8 mouse cellular contexts compared by ENCODE assay signal in genomic region chr7:132317036-132317541, GRCm38 (mm10). TPM values are rescaled to one million over a fixed set of nuclear protein-coding genes. Genes with fewer than 3 reads are reported as not detected.
DNase-seq lines count a peak whose midpoint lies in the region; ATAC-seq lines count a peak whose summit lies in the region.

TSS of gene Chst15 (minus strand) at chr7:132317228.

- peak within 1 kb of the TSS; percentile 98 for H3K4me2 ChIP-seq in limb, embryonic 13.5 days (replicated peaks)
- peak within 1 kb of the TSS; percentile 96 for H3K4me2 ChIP-seq in midbrain, embryonic 13.5 days (replicated peaks)

- WGBS in limb, embryonic 13.5 days: under 1% methylated on average over 34 of the region's 34 CpGs
- WGBS in midbrain, embryonic 13.5 days: under 1% methylated on average over 34 of the region's 34 CpGs

- peak within 1 kb of the TSS; percentile 83 for H3K27ac ChIP-seq in limb, embryonic 13.5 days
- peak within 1 kb of the TSS; percentile 87 for H3K27ac ChIP-seq in midbrain, embryonic 13.5 days

- peak; percentile 67 to 72 for DNase-seq in heart, adult 18-20 months
- peak; percentile 69 to 72 for DNase-seq in kidney, adult 8-10 months
- DNase-seq in spleen, postnatal 10 days (ENCODE audit: low spot score in 2 of 2): peak; percentile 43 to 83

- H3K4me3 ChIP-seq in erythroblast, embryonic 14.5 days (replicated peaks): peak within 1 kb of the TSS; percentile 61
- peak within 1 kb of the TSS; percentile 82 for H3K4me3 ChIP-seq in limb, embryonic 13.5 days
- peak within 1 kb of the TSS; percentile 70 for H3K4me3 ChIP-seq in midbrain, embryonic 13.5 days (replicated peaks)

- peak within 1 kb of the TSS; percentile 82 for H3K9ac ChIP-seq in limb, embryonic 13.5 days
- H3K9ac ChIP-seq in midbrain, embryonic 13.5 days (replicated peaks): peak within 1 kb of the TSS; percentile 93

- no peaks in the 10 kb centered on the region for H3K9me3 ChIP-seq in erythroblast, embryonic 14.5 days (ENCODE audit: control insufficient read depth, low read length)
- H3K9me3 ChIP-seq in limb, embryonic 13.5 days: no peaks in the 10 kb centered on the region
- no peaks in the 10 kb centered on the region for H3K9me3 ChIP-seq in midbrain, embryonic 13.5 days

- no peaks in the 10 kb centered on the region for H3K36me3 ChIP-seq in erythroblast, embryonic 14.5 days (ENCODE audit: control insufficient read depth)
- no peaks in the 10 kb centered on the region for H3K36me3 ChIP-seq in limb, embryonic 13.5 days
- no peaks in the 10 kb centered on the region for H3K36me3 ChIP-seq in midbrain, embryonic 13.5 days

- ATAC-seq in erythroblast, adult 5-6 weeks (replicated peaks; ENCODE audit: low FRiP score, poor library complexity, severe bottlenecking): no peak
- peak; percentile 71 for ATAC-seq in common myeloid progenitor, adult 5-6 weeks (replicated peaks; ENCODE audit: low read depth, poor library complexity, severe bottlenecking)
- peak; percentile 21; the same call in 1 of the 2 replicates for ATAC-seq in limb, embryonic 13.5 days (ENCODE audit: low FRiP score, low read depth)
- ATAC-seq in midbrain, embryonic 13.5 days: peak; percentile 51; the same call in 1 of the 2 replicates

- H3K27me3 ChIP-seq in erythroblast, embryonic 14.5 days (ENCODE audit: control insufficient read depth): peaks cover 40% of the 10 kb centered on the region
- 0 out of 2 replicates have a peak, but pooled peaks cover 4% of the 10 kb centered on the region for H3K27me3 ChIP-seq in limb, embryonic 13.5 days
- H3K27me3 ChIP-seq in midbrain, embryonic 13.5 days: no peaks in the 10 kb centered on the region

- peaks cover 17% of the 10 kb centered on the region for H3K4me1 ChIP-seq in erythroblast, embryonic 14.5 days (ENCODE audit: control insufficient read depth)
- H3K4me1 ChIP-seq in limb, embryonic 13.5 days: peaks cover 37% of the 10 kb centered on the region
- H3K4me1 ChIP-seq in midbrain, embryonic 13.5 days (replicated peaks): peaks cover 50% of the 10 kb centered on the region

RNA-seq across cellular contexts. Expression of gene Chst15, which starts in this region (rescaled TPM):
- 0.05 and 0.07 TPM in 2 replicates for polyA plus RNA-seq in erythroblast, embryonic 14.5 days (2012)
- total RNA-seq in erythroblast, adult 5-6 weeks (2015; ENCODE audit: low replicate concordance): 3.6 and 4.8 TPM in 2 replicates
- 3.6 and 6.7 TPM in 2 replicates for total RNA-seq in erythroblast, adult 5-6 weeks (2017; ENCODE audit: low replicate concordance)
- 10.1 and 15.6 TPM in 2 replicates for total RNA-seq in common myeloid progenitor, adult 5-6 weeks (2017)
- total RNA-seq in heart, adult 18-20 months (2021): 1 to 10 TPM; 6.0 to 9.3 TPM
- 23.6 and 24.3 TPM in 2 replicates for polyA plus RNA-seq in limb, embryonic 13.5 days (2015; fragmentation: Nextera tagmentation; extraction: Ambion mirVana)
- polyA plus RNA-seq in midbrain, embryonic 13.5 days (2015; fragmentation: Nextera tagmentation; extraction: Ambion mirVana): 17.9 and 18.6 TPM in 2 replicates

Comparison
In these comparisons a context has a peak if more than half of its experiments do, and no peak if none do; other contexts are left out.
1. RNA of gene Chst15 (polyA plus RNA-seq): 23.6 to 24.3 TPM in limb, embryonic 13.5 days and 17.9 to 18.6 TPM in midbrain, embryonic 13.5 days; 0.05 to 0.07 TPM in erythroblast, embryonic 14.5 days; every median in the first group is over 10 times any median in the second.
2. Peak in every context shown above with its lines, with median percentiles within 50 percentile points of each other: H3K4me3 ChIP-seq and DNase-seq.